Comparison of ENCODE assay signal across 21 mouse cellular contexts in genomic region chr4:149634966-149635365, GRCm38 (mm10).
"Had no signal": no experiment of that assay in that cellular context is flagged by ENCODE, and none has a peak within 500 bp of the region (broad histone marks: within the 10 kb centered on the region; RNA-seq: fewer than 3 reads in every experiment).

No protein-coding gene starts in this region.

- H3K27me3 ChIP-seq: limb, embryonic 12.5 days; limb, embryonic 15.5 days; lung, embryonic 15.5 days; midbrain, embryonic 12.5 days; midbrain, embryonic 15.5 days; neural tube, embryonic 12.5 days; neural tube, embryonic 15.5 days had no signal

- ATAC-seq: intestine, embryonic 16.5 days; midbrain, embryonic 15.5 days had no signal

- H3K4me3 ChIP-seq: limb, embryonic 12.5 days; limb, embryonic 15.5 days; lung, embryonic 15.5 days; midbrain, embryonic 12.5 days; midbrain, embryonic 15.5 days; neural tube, embryonic 12.5 days; neural tube, embryonic 15.5 days had no signal

- H3K4me2 ChIP-seq: limb, embryonic 12.5 days; limb, embryonic 15.5 days; lung, embryonic 15.5 days; midbrain, embryonic 12.5 days; midbrain, embryonic 15.5 days; neural tube, embryonic 12.5 days; neural tube, embryonic 15.5 days had no signal

- DNase-seq: kidney, adult 18-20 months; kidney, adult 9 months; kidney, postnatal 14 days; kidney, postnatal 4 days; left cerebral cortex, postnatal 4 days; lung, adult 18-20 months; lung, postnatal 10 days; lung, postnatal 36 days; right cerebral cortex, adult 18-20 months; right cerebral cortex, postnatal 14 days; right cerebral cortex, postnatal 4 days; thymus, postnatal 36 days had no signal

- H3K4me1 ChIP-seq: limb, embryonic 12.5 days; lung, embryonic 15.5 days; midbrain, embryonic 12.5 days; midbrain, embryonic 15.5 days; neural tube, embryonic 12.5 days; neural tube, embryonic 15.5 days had no signal

- H3K9me3 ChIP-seq: limb, embryonic 12.5 days; limb, embryonic 15.5 days; lung, embryonic 15.5 days; midbrain, embryonic 12.5 days; midbrain, embryonic 15.5 days; neural tube, embryonic 12.5 days; neural tube, embryonic 15.5 days had no signal

- H3K27ac ChIP-seq: limb, embryonic 12.5 days; limb, embryonic 15.5 days; lung, embryonic 15.5 days; midbrain, embryonic 12.5 days; midbrain, embryonic 15.5 days; neural tube, embryonic 12.5 days; neural tube, embryonic 15.5 days; stomach, postnatal 0 days had no signal

- H3K9ac ChIP-seq: limb, embryonic 12.5 days; limb, embryonic 15.5 days; lung, embryonic 15.5 days; midbrain, embryonic 12.5 days; midbrain, embryonic 15.5 days; neural tube, embryonic 12.5 days; neural tube, embryonic 15.5 days had no signal
